Mouse (Mus musculus) heart, postnatal 0 days (tissue): ENCODE data around the gene Eif3m.

Experiments used
- CTCF ChIP-seq: IDR thresholded peaks from 2 replicates; pipeline ENCODE4 v1.5.1; 2016; ENCODE audit warnings: antibody characterized with exemption, control low read depth, low read depth
- EP300 ChIP-seq: IDR thresholded peaks from 2 replicates; pipeline ENCODE4 v1.6.1; 2016; ENCODE audit warnings: antibody characterized with exemption, low read depth

- TF ChIP-seq EP300 (no peak), CTCF (no peak)
These were observed 22.4 kb downstream of the Eif3m start for GRCm38 (mm10) chr2:104994436-104994835.
